Mouse (Mus musculus): ENCODE results near the gene Snai3.

The Snai3 gene

DNA sequence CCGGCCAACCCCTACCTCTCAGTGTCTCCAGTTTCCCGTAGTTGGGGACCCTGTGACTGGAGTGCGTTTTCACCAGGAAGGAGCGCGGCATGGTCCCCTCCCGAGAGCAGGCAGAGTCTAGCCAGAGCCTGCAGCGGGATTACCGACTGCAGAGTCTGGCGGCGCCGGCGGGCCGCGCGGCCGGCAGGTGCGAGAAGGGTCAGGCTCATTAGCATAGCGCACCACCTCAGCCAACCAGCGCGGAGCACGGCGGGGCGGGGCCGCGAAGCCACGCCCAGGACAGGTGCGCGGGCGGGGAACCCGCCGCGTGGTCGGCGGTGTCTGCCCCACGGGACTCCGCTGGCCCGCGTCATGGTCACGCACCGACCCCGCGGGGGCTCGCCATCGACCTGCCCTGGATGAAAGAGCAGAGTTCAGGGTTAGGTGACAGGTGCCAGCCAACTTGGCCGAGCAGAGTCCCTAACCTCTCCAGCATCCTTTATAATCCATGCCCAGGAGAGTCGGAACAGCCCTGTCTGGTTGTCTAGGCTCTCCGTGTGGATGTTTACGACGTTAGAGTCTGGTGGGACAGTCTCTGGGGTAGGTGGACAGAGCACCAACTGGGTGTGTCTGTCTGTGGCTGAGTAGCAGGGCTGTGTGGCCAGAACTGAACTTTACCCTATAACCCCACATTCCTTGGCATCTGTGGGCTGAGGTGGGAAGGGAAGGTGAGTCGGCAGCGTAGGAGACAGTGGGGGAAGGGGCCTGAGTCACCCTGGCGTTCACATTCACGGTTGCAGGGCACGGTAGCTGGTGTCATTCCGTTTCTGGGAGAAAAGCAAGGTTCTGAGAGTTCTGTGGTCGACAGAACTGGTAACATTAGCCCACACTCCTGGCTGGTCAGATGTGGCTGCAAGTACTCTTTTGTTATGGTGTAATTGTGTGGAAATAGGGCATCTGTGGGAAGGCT lies at the start of gene Snai3:
TSS of gene Snai3 (minus strand) at position 210 of the 949 bp plus-strand sequence.
- no peak for DNase-seq (ENCODE audit: low spot score)

DNA sequence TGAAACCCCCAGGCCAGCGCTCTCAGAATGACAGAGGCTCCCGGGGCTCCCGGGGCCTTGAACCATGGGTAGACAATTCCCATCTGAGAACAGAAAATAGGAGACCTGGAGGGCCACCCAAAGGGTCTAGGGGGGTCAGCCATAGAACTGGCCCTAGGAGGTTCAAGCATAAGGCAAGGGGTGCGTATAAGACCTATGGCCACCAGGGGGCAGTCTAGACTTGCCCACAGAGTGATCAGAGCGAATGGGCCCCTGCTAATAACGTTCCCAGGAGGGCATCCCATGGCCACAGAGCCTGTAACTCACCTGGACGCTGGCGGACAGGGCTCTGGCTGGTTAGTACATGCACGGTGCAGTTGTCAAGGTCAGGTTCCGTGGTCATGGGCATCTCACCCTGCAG lies 40.3 kb upstream of the Snai3 start:
- peak; percentile 61 for DNase-seq (ENCODE audit: low spot score)

DNA sequence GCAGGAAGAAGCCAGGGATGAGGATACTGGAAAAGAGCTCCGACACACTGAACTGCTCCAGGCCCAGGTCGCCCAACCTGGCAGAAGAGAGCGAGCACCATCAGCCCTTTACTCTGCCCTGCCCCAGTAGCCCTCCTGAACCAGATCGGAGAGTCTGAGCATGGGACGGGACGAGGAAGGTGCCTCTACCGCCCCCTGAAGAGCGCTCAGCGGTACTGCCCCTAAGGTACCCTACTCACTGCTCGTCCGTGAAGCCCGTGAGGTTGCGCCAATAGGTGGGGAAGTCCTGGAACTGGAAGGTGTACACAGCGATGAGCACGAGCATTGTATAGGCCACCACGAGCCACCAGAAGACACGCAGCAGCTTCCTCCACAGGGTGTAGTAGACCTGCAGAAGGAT lies 37.4 kb upstream of the Snai3 start:
- DNase-seq (ENCODE audit: low spot score) = no peak

DNA sequence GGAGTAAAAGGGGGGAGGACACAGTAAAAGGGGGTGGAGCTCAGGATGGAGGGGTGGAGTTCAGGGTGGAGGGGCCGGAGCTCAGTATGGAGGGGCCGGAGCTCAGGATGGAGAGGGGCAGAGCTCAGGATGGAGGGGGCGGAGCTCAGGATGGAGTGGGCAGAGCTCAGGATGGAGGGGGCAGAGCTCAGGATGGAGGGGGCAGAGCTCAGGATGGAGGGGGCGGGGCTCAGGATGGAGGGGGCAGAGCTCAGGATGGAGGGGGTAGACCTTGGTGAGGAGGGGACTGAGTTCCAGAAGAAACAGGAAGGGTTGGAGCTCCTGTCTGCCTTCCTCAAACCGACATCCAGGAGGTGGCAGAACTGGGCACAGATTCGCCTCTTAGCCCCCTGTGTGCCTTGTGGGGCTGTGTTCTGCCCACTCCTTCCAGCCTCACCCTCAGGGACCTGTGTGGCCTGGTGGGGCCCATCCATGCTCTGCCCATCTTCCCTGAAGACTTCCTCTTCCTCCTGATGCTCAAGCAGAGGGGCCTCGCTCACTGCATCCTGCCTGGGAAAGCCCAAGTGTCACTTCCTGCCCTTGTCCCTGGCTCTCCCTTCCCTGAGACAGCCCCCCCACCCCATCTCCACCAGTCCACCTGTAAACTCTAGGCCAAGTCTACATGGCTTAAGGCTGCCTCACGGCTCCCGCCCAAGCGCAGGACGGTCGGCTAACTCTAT lies 36.6 kb upstream of the Snai3 start:
- DNase-seq (ENCODE audit: low spot score) = no peak

DNA sequence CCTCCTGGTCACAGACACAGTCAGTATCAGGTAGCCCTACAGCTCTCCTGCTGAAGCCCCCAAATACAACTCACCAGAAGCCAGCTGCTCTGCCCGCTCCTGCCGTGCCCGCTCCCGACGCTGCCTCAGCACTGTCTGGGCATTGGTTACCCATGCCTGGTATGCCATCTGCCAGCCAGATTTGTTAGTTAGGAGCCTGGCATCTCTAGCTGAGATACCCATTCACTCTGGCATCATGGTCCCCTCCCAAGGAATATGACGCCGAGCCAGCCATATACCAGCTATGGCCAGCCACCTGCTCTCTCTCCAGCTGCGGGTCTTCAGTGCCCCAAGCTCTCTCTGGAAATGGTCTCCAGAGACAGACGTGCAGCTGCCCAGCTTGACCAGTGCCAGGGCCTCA lies 27.9 kb upstream of the Snai3 start:
- no peak for DNase-seq (ENCODE audit: low spot score)

DNA sequence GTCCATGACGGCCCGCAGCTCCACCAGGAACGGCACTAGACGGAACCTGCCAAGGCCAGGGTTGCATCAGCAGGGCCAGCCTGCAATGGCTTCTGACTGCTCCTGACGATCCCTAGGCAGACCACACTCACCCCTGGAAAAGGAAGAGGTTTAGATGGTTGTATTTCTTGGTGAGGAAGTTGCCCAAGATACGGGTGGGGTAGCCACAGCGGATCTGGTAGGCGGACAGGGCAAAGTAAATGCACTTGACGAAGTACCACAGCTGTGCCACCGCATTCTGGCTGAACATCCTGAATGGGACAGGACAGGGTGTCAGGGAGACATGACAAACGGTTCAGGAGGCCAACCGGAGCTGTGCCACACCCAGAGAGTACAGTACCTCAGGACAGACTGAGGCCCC lies 24.3 kb upstream of the Snai3 start:
- DNase-seq (ENCODE audit: low spot score) = no peak

DNA sequence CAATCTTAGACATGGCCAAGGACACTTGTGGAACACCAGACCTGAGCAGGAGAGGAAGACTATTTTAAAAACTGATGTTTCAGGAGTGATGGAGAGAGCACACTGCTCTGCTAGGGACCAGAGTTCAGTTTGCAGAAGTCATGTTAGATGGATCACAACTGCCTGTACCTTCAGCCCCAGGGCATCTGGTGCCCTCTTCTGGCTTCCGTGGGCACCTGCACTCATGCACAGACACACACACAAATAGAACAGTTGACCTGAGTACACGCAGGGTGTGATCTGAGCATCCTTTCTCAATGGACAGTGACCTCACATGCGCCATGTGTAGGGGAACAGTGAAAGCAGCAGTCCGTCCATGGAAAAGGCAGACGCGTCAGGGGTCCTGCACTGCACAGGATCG lies 23.3 kb upstream of the Snai3 start:
- DNase-seq (ENCODE audit: low spot score) = no peak

DNA sequence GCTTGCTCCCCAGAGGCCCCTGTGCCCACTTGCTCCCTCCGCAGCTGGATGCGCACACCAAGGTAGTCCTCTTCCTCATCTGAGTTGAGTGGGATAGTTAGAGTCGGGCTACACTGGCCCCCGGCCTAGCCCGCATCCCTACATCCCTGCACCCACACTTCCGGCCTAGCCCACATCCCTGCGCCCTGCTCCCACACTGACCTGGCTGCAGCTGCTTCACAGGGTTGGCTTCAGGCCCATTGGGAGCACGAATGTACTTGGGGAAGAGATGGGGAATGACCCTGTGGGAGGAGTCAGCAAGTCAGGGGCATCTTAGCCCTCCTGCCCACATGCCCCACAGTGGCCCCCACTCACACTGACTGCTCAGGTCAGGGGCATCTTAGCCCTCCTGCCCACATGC lies 21.9 kb upstream of the Snai3 start:
- DNase-seq (ENCODE audit: low spot score) = no peak

DNA sequence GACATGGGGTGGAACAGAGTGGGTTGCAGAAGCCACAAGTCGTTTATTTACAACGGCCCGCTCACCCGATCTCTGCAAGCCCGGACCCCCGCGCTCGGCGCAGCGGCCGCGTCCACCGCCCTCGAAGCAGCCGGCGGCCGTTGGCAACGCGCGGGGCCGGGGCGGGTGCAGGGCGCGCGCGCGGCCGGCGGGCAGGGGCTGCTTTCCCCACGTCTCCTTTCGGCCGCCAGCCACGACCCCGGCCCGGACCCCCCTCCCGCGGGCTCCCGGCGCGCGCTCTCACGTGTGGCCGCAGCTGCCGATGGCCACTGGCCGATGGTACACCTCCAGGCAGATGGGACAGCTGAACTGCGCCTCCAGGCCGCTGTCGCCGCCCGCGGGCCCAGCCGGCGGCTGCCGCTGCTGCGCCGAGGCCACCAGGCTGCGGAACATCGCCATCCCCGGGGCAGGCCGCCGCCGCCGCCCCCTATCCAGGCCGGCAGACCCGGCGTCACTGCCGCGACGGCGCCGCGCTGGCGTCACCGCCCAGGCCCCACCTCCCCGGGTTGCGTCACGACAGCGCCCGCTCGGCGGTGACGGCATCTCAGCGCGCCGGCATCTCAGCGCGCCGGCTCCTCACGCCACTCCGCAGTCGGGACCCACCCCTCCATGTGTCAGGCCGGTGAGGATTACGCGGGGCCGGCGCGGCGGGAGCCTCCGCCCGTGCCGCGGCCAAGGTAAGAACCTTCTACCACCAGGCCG lies 15.2 kb upstream of the Snai3 start, which contains the start of the genes Rnf166 and Ctu2:
TSS of gene Rnf166 (minus strand) at position 485 of the 741 bp plus-strand sequence.
TSS of gene Ctu2 (plus strand) at position 564 of the 741 bp plus-strand sequence.
- peak; percentile 64 for DNase-seq (ENCODE audit: low spot score)

DNA sequence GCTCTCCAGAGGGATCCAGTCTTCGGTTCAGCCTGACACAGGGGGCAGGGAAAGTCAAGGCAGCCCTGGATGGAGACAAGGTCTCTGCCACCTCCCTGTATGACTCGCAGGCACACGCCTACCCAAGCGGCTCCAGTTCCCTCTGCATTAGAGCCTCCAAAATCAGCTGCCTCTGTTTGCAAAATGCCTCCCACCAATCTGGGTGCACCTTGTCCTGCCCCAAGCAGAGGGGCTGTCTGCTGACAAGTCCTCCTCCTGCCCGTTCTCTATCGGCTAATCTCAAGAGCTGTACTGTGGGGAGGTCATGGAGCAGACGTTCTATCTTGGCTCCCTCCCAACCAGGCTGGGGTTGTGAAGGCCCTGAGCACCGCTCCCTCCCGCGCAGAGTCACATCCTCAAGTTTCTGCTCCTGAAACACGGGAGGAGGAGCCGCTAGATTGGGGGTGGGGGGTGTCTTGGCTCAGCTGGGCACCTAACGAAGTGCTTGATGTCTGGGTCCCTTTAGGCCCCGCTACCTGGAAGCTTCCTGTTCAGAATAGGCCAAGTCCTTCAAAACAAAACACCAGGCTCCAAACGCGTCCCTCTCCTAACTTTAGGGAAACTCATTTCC lies 14.5 kb upstream of the Snai3 start:
- no peak for DNase-seq (ENCODE audit: low spot score)

DNA sequence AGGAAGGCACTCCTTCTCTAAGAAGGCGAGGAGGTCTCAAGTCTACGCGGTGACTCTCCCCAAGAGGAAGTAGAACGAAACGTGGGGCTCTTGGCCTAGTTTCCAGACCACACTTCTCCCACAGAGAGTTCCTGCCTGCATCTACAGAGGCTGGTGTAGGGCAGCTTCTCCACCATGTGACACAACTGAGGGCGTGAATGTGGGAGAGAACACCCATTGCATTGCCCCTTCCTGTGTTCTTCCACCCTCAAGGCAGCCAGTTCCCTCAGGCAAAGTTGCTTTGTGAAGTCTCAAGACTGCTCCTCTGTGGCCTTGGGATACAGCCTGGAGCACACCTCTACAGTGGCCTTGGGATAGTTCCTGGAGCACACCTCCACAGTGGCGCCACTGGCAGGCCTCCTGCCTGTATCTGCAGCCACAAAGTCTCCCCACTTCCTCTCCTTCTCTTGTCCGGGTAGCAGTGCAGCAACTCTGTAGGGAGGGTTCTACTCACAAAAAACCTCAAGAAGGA lies 13.4 kb upstream of the Snai3 start:
- no peak for DNase-seq (ENCODE audit: low spot score)

DNA sequence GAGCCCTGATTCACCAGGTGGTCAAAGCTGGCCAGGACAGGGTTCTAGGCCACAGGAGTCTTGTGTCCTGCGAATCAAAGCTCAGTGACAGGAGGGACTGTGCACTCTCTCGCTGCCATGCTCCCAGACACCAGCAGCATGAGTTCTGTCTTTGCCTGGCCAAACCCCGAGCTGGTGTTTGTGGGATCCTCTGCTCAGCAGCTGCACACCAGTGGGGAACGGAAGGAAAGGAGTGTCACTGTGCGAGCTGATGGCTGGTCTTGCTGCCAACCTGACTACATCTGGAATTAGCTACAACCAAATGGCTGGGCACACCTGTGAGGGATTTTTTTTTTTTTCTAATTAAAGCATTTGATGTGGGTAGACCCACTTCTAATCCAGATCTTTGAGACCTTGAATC lies 10.2 kb upstream of the Snai3 start:
- no peak for DNase-seq (ENCODE audit: low spot score)

DNA sequence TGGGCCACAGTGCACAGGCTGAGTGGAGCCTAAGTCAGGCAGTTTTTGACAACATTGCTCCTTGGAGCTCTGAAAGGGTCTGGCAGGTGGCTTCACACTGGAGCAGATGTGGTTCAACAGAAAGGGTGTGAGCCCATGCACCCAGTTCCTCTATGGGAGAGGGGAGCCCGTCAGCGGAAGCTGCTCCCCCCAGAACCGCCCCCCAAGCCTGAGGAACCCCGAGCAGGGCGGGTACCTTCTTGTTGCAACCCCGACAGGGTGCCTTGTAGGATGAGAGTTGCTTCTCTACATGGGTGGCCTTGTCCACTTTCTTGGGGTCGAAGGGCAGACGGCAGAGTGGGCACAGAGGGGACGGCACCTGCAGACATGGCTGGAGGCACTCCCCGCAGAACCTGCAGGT lies 9.4 kb upstream of the Snai3 start:
- DNase-seq (ENCODE audit: low spot score) = no peak

DNA sequence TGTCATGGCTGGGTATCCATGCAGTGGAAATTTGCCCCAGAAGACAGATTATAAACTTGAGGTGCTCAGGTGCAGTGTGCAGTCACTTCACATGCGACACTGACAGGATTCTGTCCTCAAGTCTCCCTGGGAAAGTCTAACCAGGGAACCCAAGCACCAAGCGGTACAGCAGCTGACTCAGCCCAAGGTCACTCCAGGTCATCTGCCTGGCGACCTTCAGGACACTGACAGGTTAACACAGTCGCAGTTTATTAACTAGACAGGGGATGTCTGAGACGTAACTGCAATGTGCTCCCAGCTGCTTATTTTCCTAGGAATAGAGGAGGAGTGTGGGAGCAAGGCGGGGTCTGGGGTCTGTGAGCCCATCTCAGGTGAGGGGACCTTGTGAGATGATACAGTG lies 8.9 kb upstream of the Snai3 start:
- no peak for DNase-seq (ENCODE audit: low spot score)

DNA sequence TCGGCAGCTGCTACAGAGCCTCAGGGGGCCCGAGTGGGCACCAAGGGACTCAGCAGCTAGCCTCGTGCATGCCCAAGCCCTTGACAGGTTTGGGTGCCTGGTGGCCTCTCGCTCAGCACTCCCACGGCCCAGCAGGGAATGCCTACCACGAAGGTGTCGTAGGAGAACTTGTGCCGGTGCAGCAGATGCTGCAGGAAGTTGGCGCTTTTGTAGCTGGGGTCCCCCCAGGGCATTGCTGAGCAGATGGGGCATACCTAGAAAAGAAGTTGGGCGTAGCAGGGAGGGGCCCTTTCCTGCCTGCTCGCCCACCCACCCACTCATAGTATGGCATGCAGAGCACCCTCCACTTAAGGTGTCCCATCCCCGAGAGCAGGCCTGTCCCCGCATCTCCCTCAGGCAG lies 7.3 kb upstream of the Snai3 start:
- DNase-seq (ENCODE audit: low spot score) = no peak

DNA sequence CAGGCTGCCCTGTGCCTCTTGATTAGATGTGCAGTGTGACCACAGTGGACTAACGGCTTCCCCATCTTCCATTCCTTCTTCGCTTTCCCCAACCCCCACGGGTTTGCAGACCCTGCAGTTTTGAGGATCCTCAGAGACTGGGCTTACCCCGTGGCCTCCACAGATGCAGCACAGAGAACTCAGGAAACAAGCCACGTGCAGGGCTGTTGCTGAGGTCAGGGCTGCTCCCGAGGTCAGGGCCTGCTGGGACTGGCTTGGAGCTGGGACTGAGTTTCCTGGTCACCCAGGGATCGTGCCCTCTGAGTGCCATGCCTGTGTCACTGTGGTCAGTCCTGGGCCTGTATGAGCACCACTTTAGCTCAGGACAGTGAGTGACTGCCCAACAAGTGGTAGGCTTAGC lies 4.5 kb upstream of the Snai3 start:
- no peak for DNase-seq (ENCODE audit: low spot score)

DNA sequence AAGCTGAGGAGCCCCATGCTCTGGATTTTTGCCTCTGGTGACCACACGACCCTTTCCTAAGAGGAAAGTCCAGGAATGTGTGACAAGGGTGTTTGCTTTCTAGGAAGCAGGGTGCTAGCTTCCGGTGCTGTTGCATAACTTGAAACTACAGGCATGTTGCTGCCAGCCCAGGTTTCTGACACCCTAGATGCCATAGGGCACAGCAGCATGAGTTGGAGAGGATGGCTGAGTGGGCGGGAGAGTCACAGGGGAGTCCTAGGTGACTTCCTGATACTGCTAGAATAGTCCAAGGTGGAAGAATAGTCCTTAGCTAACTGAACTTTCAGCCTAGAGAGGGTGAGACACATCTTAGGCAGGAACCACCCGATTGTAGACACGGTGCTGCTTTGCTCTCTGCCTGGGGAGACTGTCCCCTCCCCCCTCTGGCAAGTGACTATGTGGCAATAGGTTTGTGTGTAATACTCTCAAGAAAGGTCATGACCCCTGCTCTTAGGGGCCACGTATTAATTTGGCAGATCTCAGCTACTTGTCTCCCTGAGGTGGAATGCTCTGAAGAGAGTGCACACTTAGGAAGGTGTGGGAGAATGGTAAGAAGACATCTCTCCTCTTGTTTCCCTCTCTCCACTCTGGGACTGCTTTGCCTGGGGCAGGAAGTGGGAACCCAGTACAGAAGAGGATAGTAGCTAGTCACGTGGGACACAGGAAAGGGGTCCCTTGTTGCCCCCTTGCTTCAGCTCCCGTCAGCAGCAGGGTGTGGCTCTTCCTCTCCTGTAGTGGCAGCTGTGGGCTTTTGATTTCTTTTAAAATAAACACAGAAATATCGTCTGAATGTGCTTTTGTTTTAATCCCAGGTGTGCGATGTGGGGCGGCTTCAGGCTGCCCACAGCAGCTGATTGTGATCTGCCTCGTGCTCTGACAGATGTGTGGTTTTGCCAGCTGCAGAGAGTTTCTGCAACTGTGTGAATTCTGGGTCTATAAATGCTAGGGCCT lies 3.4 kb upstream of the Snai3 start:
- DNase-seq (ENCODE audit: low spot score) = no peak

DNA sequence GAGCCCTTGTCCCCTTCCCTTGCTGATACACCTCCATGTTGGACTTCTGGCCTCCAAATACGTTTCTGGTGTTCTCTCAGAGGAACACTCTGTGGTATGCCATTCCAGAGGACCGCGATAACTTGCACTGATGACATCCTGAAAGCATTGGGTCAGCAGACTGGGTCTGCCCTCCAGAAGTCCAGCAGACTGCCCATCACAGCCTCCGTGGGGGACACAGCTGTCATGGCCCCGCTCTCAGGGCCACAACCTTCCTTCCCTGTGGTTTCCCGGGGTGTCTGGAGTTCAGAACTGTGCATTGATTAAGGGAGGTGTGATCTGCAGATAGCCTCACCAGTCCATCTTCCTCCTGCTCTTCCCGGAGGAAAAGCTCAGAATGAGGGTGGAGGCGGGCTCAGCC lies 2.0 kb upstream of the Snai3 start:
- DNase-seq (ENCODE audit: low spot score) = no peak

DNA sequence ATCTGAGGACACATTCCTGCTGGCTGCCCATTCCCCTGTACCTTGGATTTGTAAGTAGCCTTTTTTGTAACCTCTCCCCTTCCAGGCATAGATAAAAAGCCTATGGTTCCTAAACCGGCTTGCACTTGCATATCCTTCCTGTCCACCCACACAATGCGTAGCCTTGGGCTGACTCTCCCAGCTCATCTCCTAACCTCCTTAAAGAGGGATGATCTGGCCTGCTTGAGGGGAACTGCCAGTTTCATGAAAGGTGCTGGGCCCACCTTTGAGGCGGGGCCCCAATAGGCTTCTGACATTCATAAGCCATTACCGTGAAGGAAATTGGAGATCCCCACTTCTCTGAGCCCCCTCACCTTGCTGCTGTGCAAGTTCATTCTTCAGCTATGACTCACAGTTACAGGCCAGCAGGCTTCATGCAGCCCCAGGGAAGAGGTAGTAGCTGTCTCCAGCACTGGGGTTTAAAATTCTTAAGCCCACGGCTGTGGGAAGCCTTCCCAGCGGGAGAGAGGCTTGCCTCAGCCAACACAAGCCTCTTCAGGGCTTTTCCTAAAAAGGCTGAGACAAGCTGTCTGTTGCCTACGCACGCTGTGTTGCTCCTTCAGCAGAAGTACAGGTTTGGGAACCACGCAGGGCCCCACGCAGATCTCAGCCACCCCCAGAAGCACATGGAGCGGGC lies 1.1 kb upstream of the Snai3 start:
- no peak for DNase-seq (ENCODE audit: low spot score)

DNA sequence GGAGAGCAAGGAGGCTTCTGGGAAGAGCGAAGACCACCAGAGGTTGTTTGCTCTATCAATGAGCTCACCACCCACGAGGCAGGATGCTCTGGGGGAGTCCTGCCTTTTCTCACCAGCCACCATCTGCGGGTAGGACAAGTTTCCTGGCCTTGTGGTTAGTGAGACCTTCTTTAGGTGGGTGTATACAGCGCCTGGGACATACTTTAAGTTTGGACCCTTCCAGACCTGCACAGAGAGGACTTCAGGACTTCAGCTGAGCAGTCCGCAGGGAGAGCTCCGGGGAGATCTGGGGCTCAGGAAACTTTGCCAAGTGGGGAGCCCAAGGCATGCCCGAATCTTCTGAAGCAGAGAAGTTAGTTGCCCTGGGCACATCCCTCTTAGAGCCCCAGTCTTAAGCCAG lies 543 bp downstream of the Snai3 start:
- DNase-seq (ENCODE audit: low spot score) = no peak

Measured in layer of hippocampus, adult 9-10 months (tissue).